Mouse (Mus musculus) kidney, embryonic 16.5 days (tissue): ENCODE measurements around the gene Mcam. TPM values are rescaled to one million over a fixed set of nuclear protein-coding genes. Genes with fewer than 3 reads are reported as not detected.

ENCODE experiments used
- ATAC-seq: fragments of 200-750 bp; cut with Nextera tagmentation; 2 replicates; pipeline ENCODE4 v1.8.0; 2017; ENCODE audit warnings: moderate TSS enrichment; ENCODE audit not compliant: low FRiP score, low TSS enrichment
- H3K27ac ChIP-seq: fragments of 300-500 bp; sonication (generic); 2 replicates; pipeline ENCODE4 v1.5.1; 2014; ENCODE audit warnings: low read length
- H3K27me3 ChIP-seq: fragments of 300-500 bp; sonication (generic); 2 replicates; pipeline ENCODE4 v1.6.1; 2014; ENCODE audit warnings: low read length, control low read depth, mixed read lengths; ENCODE audit not compliant: insufficient read depth
- H3K36me3 ChIP-seq: fragments of 300-500 bp; sonication (generic); 2 replicates; pipeline ENCODE4 v1.6.1; 2014; ENCODE audit warnings: low read length, control low read depth, mixed read lengths; ENCODE audit not compliant: insufficient read depth
- H3K4me1 ChIP-seq: fragments of 300-500 bp; sonication (generic); 2 replicates; pipeline ENCODE4 v1.6.1; 2014; ENCODE audit warnings: low read length, control low read depth, mixed read lengths; ENCODE audit not compliant: insufficient read depth
- H3K4me2 ChIP-seq: fragments of 300-500 bp; sonication (generic); replicated peaks from 2 replicates; pipeline ENCODE4 v1.6.1; 2014; ENCODE audit warnings: low read depth, low read length
- H3K4me3 ChIP-seq: fragments of 300-500 bp; sonication (generic); 2 replicates; pipeline ENCODE4 v1.5.1; 2014; ENCODE audit warnings: mild to moderate bottlenecking, low read length
- H3K9ac ChIP-seq: fragments of 300-500 bp; sonication (generic); replicated peaks from 2 replicates; pipeline ENCODE4 v1.6.1; 2014; ENCODE audit warnings: low read length
- H3K9me3 ChIP-seq: fragments of 300-500 bp; sonication (generic); 2 replicates; pipeline ENCODE4 v1.6.1; 2016; ENCODE audit warnings: low read length, control low read depth
- WGBS: fragments of 180-500 bp; shearing (Covaris S2); extraction: QIAGEN DNeasy Blood & Tissue Kit; methylation state at CpG from one replicate; pipeline ENCODE4 v1.1.7; 2014; 5-methylcytosine and 5-hydroxymethylcytosine counted together
- polyA plus RNA-seq: library from polyadenylated mRNA; unstranded; fragments of >200 nt; fragmentation: Nextera tagmentation; extraction: Ambion mirVana; gene quantifications from 2 replicates; pipeline ENCODE4 v1.2.1, GENCODE M21; 2015

Mcam gene
- 54.3 and 60.3 TPM in 2 replicates for polyA plus RNA-seq

DNA sequence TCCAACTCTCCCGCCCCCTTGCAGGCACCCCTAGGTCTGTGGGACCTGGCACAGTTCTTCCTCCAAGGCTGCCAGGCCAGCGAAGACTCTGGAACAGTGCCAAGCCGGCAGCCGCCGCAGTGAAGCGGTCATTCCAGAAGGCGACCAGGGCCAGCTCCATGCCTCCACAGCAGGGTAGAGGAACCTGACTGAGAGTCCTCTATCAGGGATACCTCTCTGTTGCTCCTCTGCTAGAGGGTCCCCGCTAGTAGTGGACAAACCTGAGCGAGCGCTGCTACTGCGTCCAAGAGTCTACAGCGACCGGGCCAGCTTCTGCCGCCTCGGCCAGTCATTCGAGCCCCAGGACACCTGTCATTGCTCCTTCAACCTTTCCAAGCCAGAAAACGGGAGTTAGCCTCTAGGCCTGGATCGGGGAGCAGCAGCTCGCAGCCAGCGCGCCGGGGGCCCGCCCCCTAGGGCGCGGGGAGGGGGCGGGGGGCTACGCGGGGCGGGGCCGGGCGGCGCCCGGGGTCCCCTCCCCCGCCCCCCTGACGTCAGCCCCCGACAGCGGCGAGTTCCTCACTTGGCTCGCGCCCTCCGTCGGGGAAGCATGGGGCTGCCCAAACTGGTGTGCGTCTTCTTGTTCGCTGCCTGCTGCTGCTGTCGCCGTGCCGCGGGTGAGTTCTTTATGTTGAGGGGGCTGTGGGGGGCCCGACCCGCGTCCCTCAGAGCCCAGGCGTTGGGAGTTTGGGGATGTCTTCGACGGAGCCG, at the start of gene Mcam:
Gene Mcam (plus strand): TSS at position 369 of the 750 bp plus-strand sequence.
- peaks cover 67% of the 10 kb centered on the region for H3K4me1 ChIP-seq

DNA sequence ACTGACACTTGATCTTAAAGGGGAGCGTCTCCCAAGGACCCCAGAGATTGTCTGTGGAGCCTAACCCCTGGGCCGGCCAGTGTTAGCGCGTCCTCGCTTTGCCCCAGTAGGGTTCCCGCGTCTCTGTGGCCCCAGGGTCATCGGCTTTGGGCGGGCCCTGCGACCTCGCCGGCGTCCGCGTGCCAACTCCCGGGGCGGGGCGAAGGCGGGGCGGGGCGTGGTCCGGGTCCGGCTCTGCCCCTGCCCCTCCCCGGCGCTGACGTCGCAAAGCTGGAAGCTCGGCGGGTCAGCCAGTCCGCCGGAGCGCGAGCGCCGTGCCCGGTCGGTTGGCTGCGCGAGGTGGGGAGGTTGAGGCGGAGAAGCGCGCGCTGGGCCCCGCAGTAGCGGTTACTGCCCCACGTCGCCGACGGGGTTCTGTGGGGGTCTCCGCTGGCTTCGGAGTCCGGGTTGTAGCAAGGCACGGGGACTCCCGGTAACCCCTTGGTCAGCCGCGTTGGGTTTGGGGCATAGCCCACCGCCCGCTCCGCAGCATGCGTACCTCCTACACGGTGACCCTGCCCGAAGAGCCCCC, 49.5 kb upstream of the Mcam start:
- H3K4me3 ChIP-seq, result peak overlapping the region; percentile 60
- peak; percentile 61 for ATAC-seq
- H3K4me2 ChIP-seq, result peak overlapping the region; percentile 91
- H3K9ac ChIP-seq, result peak overlapping the region; percentile 73
- peak overlapping the region; percentile 66; the same call in 1 of the 2 replicates for H3K27ac ChIP-seq
- no peaks in the 10 kb centered on the region for H3K9me3 ChIP-seq
- 0 out of 2 replicates have a peak, but pooled peaks cover 3% of the 10 kb centered on the region for H3K27me3 ChIP-seq
- H3K36me3 ChIP-seq, result no peaks in the 10 kb centered on the region
- WGBS, result 0% methylated on average over 54 of the region's 62 CpGs
- H3K4me1 ChIP-seq, result peaks cover 74% of the 10 kb centered on the region

More for the DNA sequence above, at the start of gene Mcam:
- H3K9ac ChIP-seq, result peak within 1 kb of the TSS; percentile 76
- peak within 1 kb of the TSS; percentile 90 for H3K27ac ChIP-seq
- ATAC-seq, result peak; percentile 21; the same call in 1 of the 2 replicates
- H3K27me3 ChIP-seq, result peaks cover 4% of the 10 kb centered on the region; the same call in 1 of the 2 replicates
- under 1% methylated on average over 39 of the region's 55 CpGs for WGBS
- peak within 1 kb of the TSS; percentile 60 for H3K4me3 ChIP-seq
- peak within 1 kb of the TSS; percentile 88 for H3K4me2 ChIP-seq
- H3K9me3 ChIP-seq, result no peaks in the 10 kb centered on the region
- 0 out of 2 replicates have a peak, but pooled peaks cover under 1% of the 10 kb centered on the region for H3K36me3 ChIP-seq

DNA sequence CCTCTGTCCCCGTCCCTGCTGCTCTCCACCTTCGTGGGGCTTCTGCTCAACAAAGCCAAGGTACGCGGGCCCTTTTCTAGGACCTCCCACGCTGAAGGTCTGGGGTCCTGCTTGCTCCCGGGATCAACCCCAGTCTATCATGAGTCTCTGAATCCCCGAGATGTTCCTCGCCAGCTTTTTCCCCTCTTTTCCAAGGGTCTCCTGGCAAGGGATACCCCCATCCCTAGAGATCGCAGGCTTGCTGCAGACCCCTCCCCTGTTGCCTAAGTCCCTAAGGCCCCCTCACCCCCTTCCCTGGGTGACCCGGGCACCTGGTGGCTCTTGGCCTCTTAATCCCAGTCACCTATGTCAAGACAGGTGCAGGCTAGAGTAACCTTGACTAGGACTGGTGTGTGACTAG, 49.0 kb upstream of the Mcam start:
- no peaks in the 10 kb centered on the region for H3K36me3 ChIP-seq
- H3K27me3 ChIP-seq, result 0 out of 2 replicates have a peak, but pooled peaks cover 3% of the 10 kb centered on the region
- ATAC-seq, result no peak; the same call in 1 of the 2 replicates
- H3K9ac ChIP-seq, result peak overlapping the region; percentile 73
- WGBS, result 5% methylated on average over 10 of the region's 10 CpGs
- H3K4me3 ChIP-seq, result peak overlapping the region; percentile 60
- peaks cover 69% of the 10 kb centered on the region for H3K4me1 ChIP-seq
- no peak overlapping the region for H3K27ac ChIP-seq
- peak overlapping the region; percentile 91 for H3K4me2 ChIP-seq
- H3K9me3 ChIP-seq, result no peaks in the 10 kb centered on the region

DNA sequence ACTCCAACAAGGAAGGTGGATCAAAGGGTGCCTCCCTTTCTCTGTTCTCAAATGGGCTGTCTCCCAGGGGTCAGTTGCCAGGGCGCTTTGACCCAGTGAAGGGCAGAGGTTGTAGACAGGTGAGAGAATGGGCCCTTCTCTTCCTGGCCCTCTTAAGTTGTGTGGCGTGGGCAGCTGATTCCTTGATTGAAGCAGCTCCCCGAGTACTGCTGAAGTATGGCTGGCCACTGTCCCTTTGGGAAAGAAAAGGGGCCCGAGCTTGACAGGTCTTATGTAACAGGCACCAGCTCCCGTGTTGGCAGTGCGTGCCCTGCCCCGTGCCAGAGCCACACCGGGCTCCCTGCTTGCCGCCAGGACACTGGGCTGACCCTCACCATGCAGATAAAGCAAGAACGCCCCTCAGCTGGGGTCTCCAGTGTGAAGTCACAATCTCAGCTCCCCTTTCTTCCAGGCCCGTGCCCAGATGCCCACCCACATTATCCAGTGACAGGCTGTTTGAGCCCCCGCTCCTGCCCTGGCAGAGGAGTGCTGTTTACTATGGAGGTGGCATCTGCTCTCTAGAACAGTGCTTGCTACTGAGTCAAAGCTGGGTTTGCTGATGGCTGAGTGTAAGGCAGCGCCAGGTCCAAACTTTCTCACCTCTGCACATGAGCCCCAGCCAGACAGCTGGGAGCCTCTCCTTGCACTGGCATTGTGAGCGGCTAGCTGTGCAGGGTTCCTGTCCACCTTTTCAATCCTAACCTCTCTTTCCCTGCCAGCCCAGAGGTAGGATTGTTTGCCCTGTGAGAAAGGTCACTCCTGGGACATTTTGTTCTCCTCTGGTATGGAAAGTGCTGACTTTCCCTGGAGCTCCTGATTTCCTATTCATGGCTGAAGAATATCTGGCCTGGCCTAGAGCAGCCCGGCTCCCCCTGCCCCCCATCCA, 48.3 kb upstream of the Mcam start:
- H3K4me1 ChIP-seq, result peaks cover 64% of the 10 kb centered on the region
- H3K4me2 ChIP-seq, result peak overlapping the region; percentile 91
- H3K27ac ChIP-seq, result peak overlapping the region; percentile 25
- 67% methylated on average over 15 of the region's 15 CpGs for WGBS
- no peaks in the 10 kb centered on the region for H3K9me3 ChIP-seq
- peak overlapping the region; percentile 73 for H3K9ac ChIP-seq
- H3K36me3 ChIP-seq, result no peaks in the 10 kb centered on the region
- H3K4me3 ChIP-seq, result peak overlapping the region; percentile 60
- H3K27me3 ChIP-seq, result 0 out of 2 replicates have a peak, but pooled peaks cover 3% of the 10 kb centered on the region
- no peak for ATAC-seq

DNA sequence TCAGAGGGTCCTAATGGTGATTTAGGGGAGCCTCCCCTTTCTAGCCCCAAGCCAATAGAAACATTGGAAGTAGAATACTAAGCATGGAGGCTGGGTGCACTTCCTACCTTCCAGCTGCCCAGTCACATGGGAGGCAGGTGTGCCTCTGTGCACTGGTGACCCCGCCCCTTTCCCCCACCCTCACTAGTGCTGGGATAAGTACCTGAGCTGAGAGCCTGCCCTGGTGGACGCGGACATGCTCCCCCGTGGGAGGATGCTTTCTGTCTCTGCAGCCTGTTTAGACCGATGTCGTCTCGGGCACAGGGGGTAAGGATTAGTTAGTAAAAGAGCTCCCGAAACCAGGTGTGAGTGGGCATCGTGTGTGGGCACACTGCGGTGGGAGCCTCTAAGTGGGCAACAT, 47.3 kb upstream of the Mcam start:
- H3K4me3 ChIP-seq, result peak overlapping the region; percentile 7; the same call in 1 of the 2 replicates
- no peaks in the 10 kb centered on the region for H3K9me3 ChIP-seq
- H3K9ac ChIP-seq, result peak overlapping the region; percentile 9; the same call in 1 of the 2 replicates
- ATAC-seq, result no peak
- 47% methylated on average over 10 of the region's 10 CpGs for WGBS
- H3K4me2 ChIP-seq, result peak overlapping the region; percentile 36
- H3K27me3 ChIP-seq, result 0 out of 2 replicates have a peak, but pooled peaks cover 3% of the 10 kb centered on the region
- H3K27ac ChIP-seq, result no peak overlapping the region
- peaks cover 57% of the 10 kb centered on the region for H3K4me1 ChIP-seq
- peaks cover 9% of the 10 kb centered on the region for H3K36me3 ChIP-seq

DNA sequence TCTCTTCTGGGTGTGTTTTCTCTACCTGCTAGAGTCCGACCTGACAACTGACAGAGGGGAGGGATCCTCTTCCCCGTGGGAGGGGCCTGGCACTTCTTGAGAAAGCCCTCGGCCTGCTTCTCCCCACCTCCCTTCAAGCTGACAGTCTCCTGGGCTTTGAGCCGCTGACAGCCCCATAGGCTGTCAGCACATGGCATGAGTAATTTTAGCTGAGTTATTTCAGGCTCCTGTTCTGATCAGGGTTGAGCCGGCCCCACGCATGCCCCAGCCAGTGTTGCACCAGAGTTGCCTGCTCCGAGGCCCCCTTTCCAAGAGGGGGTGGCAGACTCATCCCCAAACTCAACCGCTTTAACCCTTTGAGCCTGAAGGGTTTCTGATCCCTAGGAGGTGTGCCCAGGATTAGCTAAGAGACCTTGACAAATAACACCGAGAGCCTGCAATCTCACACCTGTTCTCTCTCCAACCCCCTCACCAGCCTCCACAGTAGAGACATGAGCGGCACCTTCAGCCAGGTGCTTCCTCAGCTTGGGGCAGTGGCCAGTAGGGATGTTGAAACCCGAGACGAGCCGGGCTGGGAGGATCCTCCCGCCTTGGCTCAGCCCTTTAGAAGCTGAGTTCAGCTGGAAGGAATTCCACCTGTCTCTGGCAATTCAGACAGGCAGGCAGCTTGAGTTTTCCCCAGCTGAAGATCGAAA, 46.4 kb upstream of the Mcam start:
- Histone ChIP-seq H3K27ac (peak overlapping the region; percentile 17; the same call in 1 of the 2 replicates), H3K36me3 (peaks cover 14% of the 10 kb centered on the region), H3K4me2 (peak overlapping the region; percentile 36), H3K27me3 (0 out of 2 replicates have a peak, but pooled peaks cover 3% of the 10 kb centered on the region), H3K9ac (peak overlapping the region; percentile 9; the same call in 1 of the 2 replicates), H3K4me1 (peaks cover 57% of the 10 kb centered on the region), H3K9me3 (no peaks in the 10 kb centered on the region), H3K4me3 (peak overlapping the region; percentile 4)
- no peak for ATAC-seq
- 10% methylated on average over 15 of the region's 15 CpGs for WGBS

DNA sequence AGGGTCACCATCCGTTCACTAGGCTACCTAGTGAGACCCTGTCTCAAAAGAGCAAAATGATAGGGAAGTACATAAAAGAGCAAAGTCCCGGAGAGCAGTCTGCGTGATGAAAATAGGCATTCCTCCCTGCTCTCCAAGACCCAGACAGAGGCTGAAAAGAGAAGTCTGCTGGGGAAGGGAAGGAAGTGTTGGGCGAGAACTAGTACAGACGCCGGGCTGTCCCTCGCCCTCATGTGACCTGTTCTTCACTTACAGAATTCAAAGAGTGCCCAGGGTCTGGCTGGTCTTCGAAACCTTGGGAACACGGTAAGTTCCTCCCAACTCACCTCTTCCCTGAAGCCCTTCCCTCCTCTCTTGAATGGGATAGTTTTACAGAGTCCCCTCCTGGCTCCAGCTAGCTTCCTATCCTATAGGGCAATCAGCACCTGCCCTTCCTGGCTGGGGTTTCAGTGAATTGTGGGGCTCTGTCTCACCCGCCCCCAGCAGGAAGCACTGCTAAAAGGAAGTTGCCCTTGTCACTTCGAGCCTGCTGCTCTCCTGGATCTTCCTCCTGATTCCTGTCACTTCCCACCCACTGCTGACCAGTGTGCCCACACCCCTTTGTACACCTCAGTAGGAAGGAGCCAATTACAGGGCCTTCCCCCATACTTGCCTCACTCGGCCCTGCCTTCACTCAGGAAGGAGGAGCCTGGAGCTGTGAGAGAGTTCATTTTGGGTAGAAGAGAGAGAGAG, 45.2 kb upstream of the Mcam start:
- peaks cover 17% of the 10 kb centered on the region for H3K36me3 ChIP-seq
- H3K9me3 ChIP-seq, result no peaks in the 10 kb centered on the region
- no peak for ATAC-seq
- H3K27ac ChIP-seq, result no peak overlapping the region
- no peak overlapping the region for H3K4me2 ChIP-seq
- no peaks in the 10 kb centered on the region for H3K27me3 ChIP-seq
- 51% methylated on average over 12 of the region's 12 CpGs for WGBS
- no peak overlapping the region for H3K4me3 ChIP-seq
- H3K9ac ChIP-seq, result no peak overlapping the region
- H3K4me1 ChIP-seq, result peaks cover 51% of the 10 kb centered on the region

DNA sequence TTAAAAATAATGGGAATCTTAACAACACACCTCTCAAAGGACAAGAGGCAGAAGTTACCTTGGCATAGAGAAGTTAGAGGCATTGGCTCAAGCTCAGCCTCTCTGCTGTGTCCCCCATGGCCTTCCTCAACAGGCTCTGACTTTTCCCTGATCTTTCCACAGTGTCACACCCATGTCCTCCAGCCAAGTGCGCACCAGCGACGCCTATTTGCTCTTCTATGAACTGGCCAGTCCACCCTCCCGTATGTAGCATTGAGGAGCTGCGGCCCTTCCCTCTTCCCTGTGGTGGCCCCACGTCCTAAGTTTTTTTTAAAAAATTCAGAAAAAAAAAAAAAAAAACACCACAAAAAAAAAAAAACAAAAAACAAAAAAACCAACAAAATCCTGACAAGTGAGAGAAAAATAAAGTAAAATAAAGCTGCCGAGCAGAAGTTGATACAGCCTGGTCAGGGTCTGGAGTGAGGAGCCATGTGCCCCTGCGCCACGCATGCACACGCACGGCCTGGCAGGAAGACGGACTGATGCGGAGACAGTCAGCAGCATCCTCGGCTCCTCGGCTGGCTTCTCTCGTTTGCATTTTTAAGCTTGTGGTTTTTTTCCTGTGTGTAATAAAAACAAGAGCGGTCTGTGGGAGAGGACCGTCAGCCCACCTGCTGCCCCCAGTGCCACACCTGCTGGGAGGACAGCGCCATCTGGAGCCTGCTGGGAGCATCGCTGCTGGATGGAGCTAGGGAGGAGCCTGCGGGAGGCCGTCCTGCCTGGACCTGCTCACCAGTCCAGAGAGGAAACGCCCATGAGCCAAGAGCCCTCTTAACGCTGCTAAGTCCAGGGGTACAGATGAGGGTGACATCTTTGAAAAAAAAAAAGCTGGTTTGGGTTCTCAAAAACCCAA, 40.4 kb upstream of the Mcam start:
- 36% methylated on average over 24 of the region's 24 CpGs for WGBS
- peak; percentile 76 for ATAC-seq
- H3K27ac ChIP-seq, result no peak overlapping the region
- H3K9me3 ChIP-seq, result no peaks in the 10 kb centered on the region
- no peak overlapping the region for H3K9ac ChIP-seq
- no peaks in the 10 kb centered on the region for H3K27me3 ChIP-seq
- H3K4me2 ChIP-seq, result peak overlapping the region; percentile 26
- H3K4me3 ChIP-seq, result no peak overlapping the region
- H3K36me3 ChIP-seq, result peaks cover 17% of the 10 kb centered on the region
- H3K4me1 ChIP-seq, result peaks cover 17% of the 10 kb centered on the region
